Mouse (Mus musculus): ENCODE data around the gene Rac2.

Rac2 gene

DNA sequence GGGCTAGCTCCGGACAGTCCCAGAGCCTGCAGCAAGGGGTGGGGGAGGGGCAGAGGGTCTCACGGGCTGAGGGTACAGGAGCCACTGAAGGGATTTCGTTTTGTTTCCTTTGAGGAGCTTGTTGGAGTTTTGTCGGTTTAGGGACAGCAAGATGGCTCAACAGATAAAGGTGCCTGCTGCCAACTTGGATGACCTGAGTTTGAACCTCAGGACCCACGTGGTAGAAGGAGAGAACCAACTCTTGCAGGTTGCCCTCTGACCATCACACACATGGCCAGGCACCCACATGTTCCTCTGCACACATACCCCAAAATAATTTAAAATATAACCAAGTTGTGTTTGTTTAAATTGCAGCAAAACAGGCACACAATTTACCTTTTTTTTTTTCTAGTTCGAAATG, 17.4 kb upstream of the Rac2 start:
- CTCF ChIA-PET = interaction anchor here (1.1 to 1.2 kb wide), 2 partner anchors 9 to 39 kb away, joined by 3 to 4 read pairs; no protein-coding TSS in a partner anchor

DNA sequence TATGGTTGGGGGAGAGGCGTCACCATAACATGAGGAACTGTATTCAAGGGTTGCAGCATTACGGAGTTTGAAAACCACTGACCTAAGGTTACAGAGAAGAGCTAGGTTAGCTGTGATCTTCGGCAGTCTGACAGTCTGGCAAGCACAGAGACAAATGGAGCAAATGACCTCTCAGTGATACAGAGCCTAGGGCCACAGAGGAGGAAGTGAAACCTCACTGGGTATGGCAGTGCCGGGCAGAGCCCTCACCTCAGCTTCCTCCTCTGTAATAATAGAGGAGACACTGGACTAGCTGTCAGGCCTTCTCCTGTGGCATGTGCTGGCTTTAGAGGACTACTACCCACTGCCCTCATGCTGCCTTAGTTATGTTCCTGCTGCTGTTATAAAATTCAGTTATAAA, 16.3 kb upstream of the Rac2 start:
- CTCF ChIA-PET = interaction anchor here (0.5 to 2.3 kb wide), 4 partner anchors 8 to 131 kb away, joined by 3 to 8 read pairs (median 4); no protein-coding TSS in a partner anchor

GRCm38 (mm10) chr15:78588049-78588448, 15.5 kb upstream of the Rac2 start:
- CTCF ChIA-PET = interaction anchor here (0.8 to 2.3 kb wide), 5 partner anchors 9 to 132 kb away, joined by 3 to 10 read pairs (median 4); partner anchors contain the start of gene Cyth4

- CTCF ChIA-PET = interaction anchor here (0.8 to 2.3 kb wide), 5 partner anchors 10 to 132 kb away, joined by 3 to 10 read pairs (median 4); partner anchors contain the start of gene Cyth4
These were observed 14.7 kb upstream of the Rac2 start for GRCm38 (mm10) chr15:78587050-78587994.

DNA sequence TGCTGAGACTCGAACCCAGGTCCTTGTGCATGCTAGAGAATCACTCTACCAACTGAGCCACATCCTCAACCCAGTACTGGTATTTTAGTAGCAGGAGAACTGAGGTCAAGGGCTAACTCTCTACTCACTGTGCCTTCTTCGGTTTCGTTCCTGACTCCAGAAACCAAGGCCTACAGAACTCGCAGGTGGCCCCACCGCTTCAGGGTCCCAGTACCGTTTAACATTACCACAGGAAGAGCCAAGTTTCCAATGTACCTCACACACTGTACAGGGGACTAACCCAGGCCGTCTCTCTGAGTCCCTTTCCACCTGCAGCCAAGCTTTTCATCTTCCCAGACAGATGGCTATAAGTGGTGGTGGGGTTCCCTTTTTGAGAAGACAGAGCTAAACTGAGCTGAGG, 12.8 kb upstream of the Rac2 start:
- CTCF ChIA-PET = interaction anchor here (1.4 kb wide), 1 partner anchor 158 kb away, joined by 3 read pairs; no protein-coding TSS in a partner anchor

DNA sequence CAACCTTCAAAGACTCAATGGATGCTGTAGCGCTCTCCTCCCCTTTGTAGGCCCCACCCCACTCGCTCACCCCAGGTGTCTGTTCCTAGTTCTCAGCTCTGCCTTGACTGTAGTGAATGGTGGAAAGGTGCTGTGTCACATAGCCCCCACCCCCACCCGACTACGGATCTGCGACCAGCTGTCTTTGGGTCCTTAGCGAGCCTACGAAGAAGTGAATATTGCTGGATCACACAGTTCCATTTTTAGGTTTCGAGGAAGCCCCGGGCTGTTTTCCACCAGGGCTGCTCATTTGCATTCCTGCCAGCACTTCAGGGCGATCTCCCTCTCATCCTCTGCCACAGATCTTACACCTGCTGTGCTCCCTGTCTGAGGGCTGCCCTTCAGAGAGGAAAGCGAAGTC, 10.8 kb upstream of the Rac2 start:
- CTCF ChIA-PET = no interaction called here

- CTCF ChIA-PET = interaction anchor here (0.7 kb wide), 1 partner anchor 13 kb away, joined by 3 read pairs; no protein-coding TSS in a partner anchor
These were observed 3.8 kb upstream of the Rac2 start for GRCm38 (mm10) chr15:78576284-78576810.

DNA sequence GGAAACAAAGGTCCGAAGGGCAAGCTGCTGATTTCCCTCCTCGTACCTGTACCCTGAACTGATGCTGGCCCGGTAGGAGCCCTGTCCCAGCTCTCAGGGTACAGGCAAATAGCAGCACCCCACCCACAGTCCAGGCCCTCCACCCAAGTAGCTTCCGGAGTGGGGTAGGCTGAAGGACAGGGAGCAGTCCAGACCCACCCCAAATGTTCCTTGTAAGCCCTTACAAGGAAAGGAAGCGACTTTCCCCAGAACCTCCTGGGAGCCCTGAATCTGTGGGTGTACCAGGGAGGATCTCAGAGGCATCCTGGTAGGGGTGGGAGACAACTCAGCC, 348 bp downstream of the Rac2 start:
- CTCF ChIA-PET = interaction anchor here (1.3 kb wide), 1 partner anchor 9 kb away, joined by 7 read pairs; no protein-coding TSS in a partner anchor

- CTCF ChIA-PET = interaction anchor here (1.3 to 1.4 kb wide), 2 partner anchors 9 to 16 kb away, joined by 3 to 7 read pairs; no protein-coding TSS in a partner anchor
These were observed 871 bp downstream of the Rac2 start for GRCm38 (mm10) chr15:78571554-78572269.

GRCm38 (mm10) chr15:78570170-78570569, 2.4 kb downstream of the Rac2 start:
- CTCF ChIA-PET = interaction anchor here (0.6 to 1.3 kb wide), 3 partner anchors 10 to 196 kb away, joined by 3 read pairs; no protein-coding TSS in a partner anchor

GRCm38 (mm10) chr15:78567608-78568120, 4.9 kb downstream of the Rac2 start:
- CTCF ChIA-PET = interaction anchor here (0.6 kb wide), 1 partner anchor 56 kb away, joined by 4 read pairs; no protein-coding TSS in a partner anchor

GRCm38 (mm10) chr15:78564764-78565435, 7.7 kb downstream of the Rac2 start:
- CTCF ChIA-PET = no interaction called here

- CTCF ChIA-PET = interaction anchor here (0.9 kb wide), 1 partner anchor 12 kb away, joined by 3 read pairs; no protein-coding TSS in a partner anchor
These were observed 8.6 kb downstream of the Rac2 start for GRCm38 (mm10) chr15:78563937-78564336.

GRCm38 (mm10) chr15:78563344-78563743, 9.2 kb downstream of the Rac2 start:
- CTCF ChIA-PET = interaction anchor here (0.9 to 1.3 kb wide), 2 partner anchors 13 to 19 kb away, joined by 3 to 5 read pairs; no protein-coding TSS in a partner anchor

DNA sequence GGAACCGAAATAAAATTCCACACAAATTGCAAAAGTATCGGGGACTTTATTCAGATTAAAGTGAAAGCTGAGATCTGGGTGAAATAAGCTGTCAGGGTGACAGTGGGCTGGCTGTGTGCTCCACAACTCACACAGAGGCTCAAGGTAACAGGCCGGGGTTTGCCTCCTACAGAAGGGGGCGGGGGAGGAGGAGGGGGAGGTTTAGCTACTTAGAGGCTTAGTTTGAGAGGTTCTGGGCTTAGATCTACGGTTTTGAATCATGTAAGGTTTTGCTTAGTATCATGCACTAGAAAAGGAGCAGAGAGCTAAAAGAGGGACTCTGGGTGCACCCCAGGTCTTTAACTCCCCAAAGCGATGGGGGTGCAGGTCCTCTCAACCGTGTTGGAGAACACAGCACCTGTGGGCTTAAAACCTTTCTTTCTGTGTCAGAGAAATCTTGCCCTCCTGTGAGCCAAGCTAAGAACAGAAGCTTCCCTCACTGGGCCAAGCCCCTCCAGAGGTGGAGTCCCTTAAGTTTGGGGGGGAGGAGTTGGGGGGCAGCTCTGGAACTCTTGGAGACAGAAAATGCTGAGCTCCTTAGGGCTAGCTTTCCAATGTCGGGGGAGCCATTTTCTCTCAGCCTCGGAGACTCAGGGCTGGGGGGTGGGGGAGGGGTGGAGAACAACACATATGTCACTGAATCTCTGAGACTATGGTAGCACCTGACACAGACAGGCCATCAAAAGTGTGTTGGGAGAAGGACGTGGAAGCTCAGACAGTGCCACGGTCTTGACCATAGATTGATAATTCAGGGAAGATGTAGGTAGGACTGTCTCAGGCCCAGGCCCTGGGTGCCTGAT, 13.2 kb downstream of the Rac2 start:
- CTCF ChIA-PET = interaction anchor here (0.6 to 1.5 kb wide), 4 partner anchors 10 to 131 kb away, joined by 3 to 10 read pairs (median 4); partner anchors contain the start of gene Kctd17

DNA sequence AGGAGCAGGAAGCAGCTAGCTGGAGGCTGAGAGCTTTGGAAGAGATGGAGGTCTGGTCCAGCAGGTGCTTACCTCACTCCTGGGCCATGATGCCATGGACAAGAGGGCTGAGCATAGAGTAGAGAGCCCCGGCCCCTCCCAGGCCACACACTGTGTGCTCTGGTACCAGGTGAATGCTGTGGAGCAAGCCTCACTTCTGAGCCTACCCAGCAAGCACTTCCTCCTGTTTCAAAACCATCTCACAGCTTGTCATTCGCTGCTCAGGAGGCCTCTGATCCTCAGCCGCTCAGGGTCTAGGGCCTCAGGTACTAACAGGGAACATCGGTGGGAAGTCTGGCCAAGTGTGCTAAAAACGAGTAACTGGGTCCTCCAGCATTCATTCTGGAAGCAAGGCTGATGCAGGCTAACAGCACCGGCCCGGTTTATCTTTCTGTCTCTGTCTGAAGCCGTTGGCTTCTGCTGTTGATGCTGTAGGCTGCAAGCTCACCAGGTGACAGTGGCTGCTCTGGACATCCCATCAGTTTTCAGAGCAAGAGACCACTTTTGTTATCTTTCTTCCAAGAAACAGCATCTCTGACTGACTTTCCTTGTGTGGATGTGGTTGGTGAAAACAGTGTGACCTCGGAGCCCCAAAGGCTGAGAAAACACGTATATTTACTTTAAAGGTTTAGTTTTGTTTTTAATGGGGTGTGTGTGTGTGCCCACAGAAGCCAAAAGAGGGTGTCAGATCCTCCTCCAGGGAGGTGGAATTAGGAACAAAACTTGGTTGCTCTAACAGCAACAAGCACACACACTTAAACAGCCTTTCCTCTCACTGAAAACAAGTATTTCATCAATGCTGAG, 14.7 kb downstream of the Rac2 start:
- CTCF ChIA-PET = interaction anchor here (0.5 to 1.2 kb wide), 2 partner anchors 12 to 15 kb away, joined by 3 to 7 read pairs; partner anchors contain the start of gene Rac2

GRCm38 (mm10) chr15:78554545-78555313, 17.9 kb downstream of the Rac2 start:
- CTCF ChIA-PET = no interaction called here

Measured in spleen, embryonic (tissue).